Mouse (Mus musculus): ENCODE data around the gene Lmf1.

Lmf1 gene

GRCm38 (mm10) chr17:25578920-25579319, at the start of gene Lmf1:
Gene Lmf1, plus strand, starts transcription at chr17:25579085.
- DNase-seq (ENCODE audit: low read depth, low spot score): peak; percentile 89

- DNase-seq (ENCODE audit: low read depth, low spot score): no peak
These were observed 48.4 kb upstream of the Lmf1 start for GRCm38 (mm10) chr17:25530357-25531022.

- DNase-seq (ENCODE audit: low read depth, low spot score): no peak
These were observed 39.7 kb upstream of the Lmf1 start for GRCm38 (mm10) chr17:25538945-25539875.

- no peak for DNase-seq (ENCODE audit: low read depth, low spot score)
These were observed 38.2 kb upstream of the Lmf1 start for GRCm38 (mm10) chr17:25540731-25541130.

- no peak for DNase-seq (ENCODE audit: low read depth, low spot score)
These were observed 37.1 kb upstream of the Lmf1 start for GRCm38 (mm10) chr17:25541768-25542167.

GRCm38 (mm10) chr17:25547026-25547425, 31.9 kb upstream of the Lmf1 start:
- DNase-seq (ENCODE audit: low read depth, low spot score): no peak

- no peak for DNase-seq (ENCODE audit: low read depth, low spot score)
These were observed 28.9 kb upstream of the Lmf1 start for GRCm38 (mm10) chr17:25550020-25550419.

- no peak for DNase-seq (ENCODE audit: low read depth, low spot score)
These were observed 27.6 kb upstream of the Lmf1 start for GRCm38 (mm10) chr17:25551313-25551712.

- DNase-seq (ENCODE audit: low read depth, low spot score): no peak
These were observed 23.7 kb upstream of the Lmf1 start for GRCm38 (mm10) chr17:25555159-25555558.

- no peak for DNase-seq (ENCODE audit: low read depth, low spot score)
These were observed 22.9 kb upstream of the Lmf1 start for GRCm38 (mm10) chr17:25555666-25556629.

- no peak for DNase-seq (ENCODE audit: low read depth, low spot score)
These were observed 22.1 kb upstream of the Lmf1 start for GRCm38 (mm10) chr17:25556630-25557354.

GRCm38 (mm10) chr17:25559634-25560033, 19.3 kb upstream of the Lmf1 start:
- no peak for DNase-seq (ENCODE audit: low read depth, low spot score)

- DNase-seq (ENCODE audit: low read depth, low spot score): no peak
These were observed 18.2 kb upstream of the Lmf1 start for GRCm38 (mm10) chr17:25560554-25561222.

GRCm38 (mm10) chr17:25561223-25562028, 17.5 kb upstream of the Lmf1 start:
- no peak for DNase-seq (ENCODE audit: low read depth, low spot score)

GRCm38 (mm10) chr17:25564481-25564880, 14.4 kb upstream of the Lmf1 start:
- DNase-seq (ENCODE audit: low read depth, low spot score): no peak

GRCm38 (mm10) chr17:25565244-25565643, 13.6 kb upstream of the Lmf1 start:
- no peak for DNase-seq (ENCODE audit: low read depth, low spot score)

GRCm38 (mm10) chr17:25565860-25566600, 12.9 kb upstream of the Lmf1 start:
- no peak for DNase-seq (ENCODE audit: low read depth, low spot score)

- no peak for DNase-seq (ENCODE audit: low read depth, low spot score)
These were observed 11.6 kb upstream of the Lmf1 start for GRCm38 (mm10) chr17:25567261-25567660.

- DNase-seq (ENCODE audit: low read depth, low spot score): no peak
These were observed 11.1 kb upstream of the Lmf1 start for GRCm38 (mm10) chr17:25567745-25568144.

Data from brain, embryonic 18.5 days (tissue).